Mouse (Mus musculus) kidney, adult 2 months (tissue): ENCODE data around the gene Smad5.

Experiments
- CTCF ChIP-seq: fragments of 200-500 bp; conservative IDR thresholded peaks from 2 replicates; pipeline ENCODE4 v1.5.1; 2011; ENCODE audit warnings: low read depth, mild to moderate bottlenecking, control low read depth, low read length, moderate library complexity, mixed read lengths; ENCODE audit not compliant: insufficient read depth, insufficient read length
- POLR2A ChIP-seq: fragments of 200-500 bp; IDR thresholded peaks from one replicate; pipeline ENCODE4 v1.6.1; 2011; ENCODE audit warnings: low read depth, low read length, control low read depth

DNA sequence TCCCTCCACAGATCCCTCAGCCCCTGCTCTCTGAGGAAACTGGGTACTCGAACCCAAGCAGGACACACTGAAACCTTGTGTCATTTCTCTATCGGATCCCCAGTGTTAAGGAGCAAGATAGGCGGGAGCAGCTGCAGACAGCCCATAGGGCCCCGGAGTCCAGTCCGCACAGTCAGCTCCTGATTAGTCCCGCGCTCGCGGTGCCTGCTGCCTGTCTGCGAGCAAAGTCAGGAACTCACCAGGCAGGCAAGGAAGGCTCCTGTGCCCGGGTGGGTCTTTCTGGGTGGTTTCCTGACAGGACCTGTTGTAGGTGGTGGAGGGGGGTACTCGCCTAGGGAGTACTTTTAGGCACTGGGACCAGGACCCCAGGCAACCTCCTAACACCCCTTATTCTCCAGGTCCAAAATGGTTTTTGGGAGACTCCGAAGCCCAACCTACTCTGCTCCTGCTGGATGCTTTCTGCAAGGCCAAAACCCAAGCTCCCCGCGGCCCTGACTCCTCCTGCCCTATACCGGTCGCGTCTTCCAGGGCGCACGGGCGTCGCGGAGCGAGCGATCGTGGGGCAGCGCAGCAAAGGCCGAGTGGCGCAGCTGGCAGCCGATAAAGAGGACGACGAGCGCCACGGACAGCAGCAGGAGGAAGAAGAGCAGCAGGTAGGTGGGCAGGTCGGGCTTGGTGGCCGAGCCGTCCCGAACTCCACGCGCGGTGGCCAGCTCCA is 49.8 kb downstream of the Smad5 start:
- no peak for TF ChIP-seq CTCF
- TF ChIP-seq POLR2A = no peak
